Mouse (Mus musculus): ENCODE measurements around the gene Elmod2. TPM values are rescaled to one million over a fixed set of nuclear protein-coding genes. Genes with fewer than 3 reads are reported as not detected.

The Elmod2 gene
- total RNA-seq, 2 experiments from 2014 or later = 5.9 to 8.0 TPM

DNA sequence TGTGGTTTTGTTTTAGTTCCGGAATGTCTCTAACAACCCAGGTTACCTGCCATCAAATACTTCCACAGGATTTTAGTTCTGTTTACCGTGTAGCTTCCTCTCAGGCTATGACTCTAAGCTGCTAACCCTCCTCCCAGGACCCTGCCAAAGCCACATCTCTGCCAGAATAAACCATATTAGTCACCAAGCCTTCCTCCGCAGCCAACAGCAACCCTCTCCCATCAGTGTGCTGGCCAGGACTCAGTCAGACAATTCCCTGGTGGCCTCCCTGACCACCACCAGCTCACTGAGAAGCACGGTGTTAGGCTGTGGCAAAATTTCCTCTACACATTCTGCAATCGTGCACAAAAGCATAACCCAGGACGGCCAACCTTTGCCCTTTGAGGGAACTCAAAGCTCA, 53.9 kb downstream of the Elmod2 start:
- no peak for DNase-seq

DNA sequence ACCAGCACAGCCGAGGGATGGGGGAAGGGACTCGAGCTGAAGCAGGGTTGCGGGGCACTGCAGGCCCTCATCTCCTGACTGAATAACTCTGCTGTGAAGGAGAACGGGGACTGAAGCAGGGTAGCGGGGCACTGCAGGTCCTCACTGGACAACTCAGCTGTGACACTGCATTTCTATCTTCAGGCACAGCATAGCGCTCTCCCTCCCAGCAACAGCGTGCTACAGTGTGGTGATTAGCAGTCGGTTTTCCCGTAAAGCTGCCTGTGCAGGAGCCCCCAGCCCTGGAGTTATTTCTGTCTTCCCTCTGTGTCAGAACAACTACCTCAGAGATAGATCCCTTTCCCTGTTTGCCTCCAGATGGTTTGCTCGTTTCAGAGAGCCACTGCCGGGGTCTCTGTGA, 57.8 kb downstream of the Elmod2 start:
- no peak for DNase-seq

DNA sequence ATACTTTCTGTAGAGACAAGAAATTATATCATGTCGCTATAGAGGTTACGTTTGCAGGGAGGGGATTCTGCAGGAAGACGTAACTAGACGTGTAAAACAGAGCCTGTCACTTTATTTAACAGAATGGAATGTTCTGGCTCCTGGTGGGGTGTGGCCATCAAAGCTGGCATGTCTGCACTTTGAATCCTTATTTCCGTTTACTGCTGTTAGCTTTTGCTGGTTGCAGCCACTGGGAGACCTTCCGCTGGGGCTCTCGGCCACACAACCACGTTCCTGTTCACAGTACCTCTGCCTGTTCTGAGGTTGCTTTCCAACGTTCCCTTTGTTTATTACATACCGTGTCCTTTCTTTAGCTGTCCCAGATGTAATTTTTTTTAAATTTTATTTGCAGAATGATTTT, 59.8 kb downstream of the Elmod2 start:
- DNase-seq = no peak

DNA sequence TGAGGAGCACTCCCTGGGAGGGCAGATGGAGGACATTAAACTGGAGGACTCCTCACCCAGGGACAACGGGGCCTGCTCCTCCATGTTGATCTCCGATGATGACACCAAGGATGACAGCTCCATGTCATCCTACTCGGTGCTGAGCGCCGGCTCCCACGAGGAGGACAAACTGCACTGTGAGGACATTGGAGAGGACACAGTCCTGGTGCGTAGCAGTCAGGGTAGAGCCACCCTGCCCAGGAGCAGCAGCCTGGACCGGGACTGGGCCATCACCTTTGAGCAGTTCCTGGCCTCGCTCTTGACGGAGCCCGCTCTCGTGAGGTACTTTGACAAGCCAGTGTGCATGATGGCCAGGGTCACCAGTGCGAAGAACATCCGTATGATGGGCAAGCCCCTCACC, 61.1 kb downstream of the Elmod2 start:
- no peak for DNase-seq

Other genes starting within 250 kb of the Elmod2 start
- gene Tbc1d9, start 167.1 kb downstream of the Elmod2 start, total RNA-seq (2021) = under 1 TPM; 0.87 to 0.96 TPM
- gene Gm10645, start 166.3 kb downstream of the Elmod2 start, total RNA-seq (2021) = not detected
- gene Ucp1, start 42.1 kb downstream of the Elmod2 start, total RNA-seq (2021) = not detected
- not detected for gene Mgat4d, start 16.0 kb upstream of the Elmod2 start, total RNA-seq (2021)
- not detected for gene Clgn, start 57.4 kb upstream of the Elmod2 start, total RNA-seq (2021)
- 10 to 100 TPM; 40.0 to 43.9 TPM for gene Scoc, start 125.9 kb upstream of the Elmod2 start, total RNA-seq (2021)
- not detected for gene Olfr370, start 203.3 kb upstream of the Elmod2 start, total RNA-seq (2021)
- gene Ndufb7, start 234.2 kb upstream of the Elmod2 start, total RNA-seq (2021) = 100 to 1,000 TPM; 349 to 360 TPM